Mouse (Mus musculus) cortical plate, adult 2 months (tissue): ENCODE results near the gene Armc12. TPM values are rescaled to one million over a fixed set of nuclear protein-coding genes. Genes with fewer than 3 reads are reported as not detected.

Source experiments
- H3K27ac ChIP-seq: fragments of 200-500 bp; 2 replicates; pipeline ENCODE4 v1.5.1; 2012; ENCODE audit warnings: low read length, control low read depth, inconsistent platforms; ENCODE audit not compliant: insufficient read depth
- H3K4me1 ChIP-seq: fragments of 200-500 bp; 2 replicates; pipeline ENCODE4 v1.6.1; 2011; ENCODE audit warnings: low read length; ENCODE audit not compliant: control insufficient read depth, insufficient read depth
- H3K4me3 ChIP-seq: fragments of 200-500 bp; 2 replicates; pipeline ENCODE4 v1.5.1; 2011; ENCODE audit warnings: mild to moderate bottlenecking, low read length, control low read depth; ENCODE audit not compliant: insufficient read depth
- CTCF ChIP-seq: fragments of 200-500 bp; IDR thresholded peaks from 2 replicates; pipeline ENCODE4 v1.5.1; 2011; ENCODE audit warnings: mild to moderate bottlenecking, control low read depth, low read length; ENCODE audit not compliant: insufficient read depth; ENCODE audit errors: extremely low read depth
- POLR2A ChIP-seq: fragments of 200-500 bp; IDR thresholded peaks from 2 replicates; pipeline ENCODE4 v1.6.1; 2011; ENCODE audit warnings: mild to moderate bottlenecking, low read length, control low read depth; ENCODE audit not compliant: insufficient read depth; ENCODE audit errors: extremely low read depth
- polyA plus RNA-seq: library from polyadenylated mRNA; depleted of rRNA; stranded (reverse); fragments of >200 nt; gene quantifications from 2 replicates; pipeline ENCODE4 v1.2.3, GENCODE M21; 2012; rRNA removed

The Armc12 gene
- polyA plus RNA-seq, 1 experiment = not detected

GRCm38 (mm10) chr17:28575244-28576125 lies 44.9 kb downstream of the Armc12 start, which contains the start of gene Lhfpl5:
Gene Lhfpl5, plus strand, starts transcription at chr17:28575641.
- Histone ChIP-seq H3K4me3 (peak within 1 kb of the TSS; percentile 37), H3K4me1 (no peaks in the 10 kb centered on the region; the same call in 1 of the 2 replicates), H3K27ac (no peak within 1 kb of the TSS)
- TF ChIP-seq POLR2A (no peak), CTCF (no peak)

DNA sequence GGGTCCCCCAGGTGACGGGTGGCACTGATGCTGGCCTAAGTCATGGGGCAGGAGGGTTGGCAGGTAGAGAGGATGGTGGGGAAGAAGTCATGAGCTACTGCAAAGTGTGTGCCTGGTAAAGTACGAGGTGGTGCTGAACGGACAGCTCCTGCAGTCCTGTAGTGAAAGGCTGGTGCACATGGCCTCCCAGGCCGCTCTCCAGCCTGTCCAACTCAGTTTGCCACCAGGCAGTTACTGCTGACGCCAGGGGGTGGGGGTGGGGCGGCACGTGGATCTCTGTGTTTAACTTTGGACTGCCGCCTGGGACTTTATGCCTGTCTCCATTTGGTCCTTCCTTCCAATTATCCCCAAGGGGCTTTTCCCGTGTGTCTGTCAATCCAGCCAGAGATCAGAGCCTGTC lies 49.8 kb downstream of the Armc12 start:
- H3K4me3 ChIP-seq = no peak overlapping the region
- H3K27ac ChIP-seq = no peak overlapping the region
- no peaks in the 10 kb centered on the region; the same call in 1 of the 2 replicates for H3K4me1 ChIP-seq
- TF ChIP-seq POLR2A (no peak), CTCF (no peak)

- Histone ChIP-seq H3K4me3 (no peak overlapping the region), H3K4me1 (no peaks in the 10 kb centered on the region; the same call in 1 of the 2 replicates), H3K27ac (no peak overlapping the region)
- no peak for TF ChIP-seq CTCF
- no peak for TF ChIP-seq POLR2A
Observed at GRCm38 (mm10) chr17:28581056-28581455, 50.5 kb downstream of the Armc12 start.

DNA sequence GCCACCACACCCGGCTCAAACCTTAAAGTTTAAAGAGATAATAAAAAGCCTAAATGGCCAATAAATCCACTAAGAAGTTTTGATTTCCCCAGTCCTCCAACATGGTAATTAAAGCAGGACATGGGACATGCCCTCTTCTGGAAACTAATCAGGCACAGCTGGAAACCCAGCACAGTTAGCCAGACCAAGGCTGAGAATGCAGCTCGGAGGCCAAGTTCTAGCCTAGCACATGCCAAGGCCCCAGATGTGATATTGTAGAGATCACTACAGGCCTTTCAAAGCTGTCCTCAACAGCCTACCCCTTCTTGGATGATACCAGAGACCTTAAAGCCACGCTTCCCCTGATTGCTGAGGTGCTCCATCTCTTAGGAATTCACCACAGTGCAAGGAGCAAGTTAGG lies 55.9 kb downstream of the Armc12 start:
- TF ChIP-seq POLR2A (no peak), CTCF (no peak)
- Histone ChIP-seq H3K4me3 (no peak overlapping the region), H3K27ac (no peak overlapping the region), H3K4me1 (no peaks in the 10 kb centered on the region)

DNA sequence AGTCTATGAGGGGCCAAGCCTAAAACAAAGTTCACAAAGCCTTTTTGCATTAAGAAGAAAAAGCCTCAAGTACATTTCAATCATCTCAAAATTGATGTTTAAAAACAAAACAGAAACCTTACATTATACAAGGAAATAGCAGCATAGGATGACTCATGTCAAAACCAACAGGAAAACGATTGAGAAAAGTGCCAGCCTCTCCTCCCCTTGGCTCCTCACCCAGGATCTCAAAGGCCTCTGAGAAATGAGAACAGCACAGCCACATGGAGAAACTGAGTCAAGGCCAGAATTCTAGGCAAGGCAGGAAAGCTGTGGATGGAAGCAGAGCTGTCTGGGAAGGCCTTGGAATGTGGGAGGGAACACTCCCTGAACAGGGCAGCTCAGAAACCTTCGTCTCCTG lies 58.0 kb downstream of the Armc12 start:
- TF ChIP-seq CTCF (no peak), POLR2A (no peak)
- no peak overlapping the region for H3K4me3 ChIP-seq
- H3K4me1 ChIP-seq = no peaks in the 10 kb centered on the region
- no peak overlapping the region for H3K27ac ChIP-seq

Other genes with a start within 250 kb of the Armc12 start
- gene Fance, start 217.3 kb upstream of the Armc12 start, polyA plus RNA-seq = 13.7 and 14.4 TPM in 2 replicates
- 705 and 712 TPM in 2 replicates for gene Rpl10a, start 202.3 kb upstream of the Armc12 start, polyA plus RNA-seq
- 2.5 and 3.1 TPM in 2 replicates for gene Tead3, start 180.0 kb upstream of the Armc12 start, polyA plus RNA-seq
- gene Tulp1, start 165.6 kb upstream of the Armc12 start, polyA plus RNA-seq = not detected in 2 replicates
- 13.5 and 17.7 TPM in 2 replicates for gene Fkbp5, start 13.3 kb upstream of the Armc12 start, polyA plus RNA-seq
- gene Clpsl2, start 18.6 kb downstream of the Armc12 start, polyA plus RNA-seq = not detected in 2 replicates
- gene Clps, start 30.0 kb downstream of the Armc12 start, polyA plus RNA-seq = not detected in 2 replicates
- 4.5 and 5.1 TPM in 2 replicates for gene Lhfpl5, start 44.8 kb downstream of the Armc12 start, polyA plus RNA-seq
- gene Srpk1, start 91.9 kb downstream of the Armc12 start, polyA plus RNA-seq = 68.5 and 70.7 TPM in 2 replicates
- 10.7 and 12.0 TPM in 2 replicates for gene Slc26a8, start 159.4 kb downstream of the Armc12 start, polyA plus RNA-seq
- 125 and 127 TPM in 2 replicates for gene Mapk14, start 160.5 kb downstream of the Armc12 start, polyA plus RNA-seq
- 1.7 and 1.8 TPM in 2 replicates for gene AC170998.1, start 195.3 kb downstream of the Armc12 start, polyA plus RNA-seq
- gene Mapk13, start 238.5 kb downstream of the Armc12 start, polyA plus RNA-seq = 1.4 and 1.8 TPM in 2 replicates